Mouse (Mus musculus) pancreas, adult 10 weeks (tissue): Measurements from ENCODE around the gene Mall. TPM values are rescaled to one million over a fixed set of nuclear protein-coding genes. Genes with fewer than 3 reads are reported as not detected.

Experiments
- polyA plus RNA-seq: library from polyadenylated mRNA; stranded (reverse); fragments of 350-450 nt; fragmentation: Illumina TruSeq; extraction: RNeasy Lipid Tissue Mini Kit (QIAGEN cat#74804); gene quantifications from one replicate; pipeline ENCODE4 v1.2.3, GENCODE M21; 2015; ENCODE audit warnings: low read depth, low replicate concordance; ENCODE audit not compliant: insufficient read depth

Mall gene
- 4.6 TPM for polyA plus RNA-seq

DNA sequence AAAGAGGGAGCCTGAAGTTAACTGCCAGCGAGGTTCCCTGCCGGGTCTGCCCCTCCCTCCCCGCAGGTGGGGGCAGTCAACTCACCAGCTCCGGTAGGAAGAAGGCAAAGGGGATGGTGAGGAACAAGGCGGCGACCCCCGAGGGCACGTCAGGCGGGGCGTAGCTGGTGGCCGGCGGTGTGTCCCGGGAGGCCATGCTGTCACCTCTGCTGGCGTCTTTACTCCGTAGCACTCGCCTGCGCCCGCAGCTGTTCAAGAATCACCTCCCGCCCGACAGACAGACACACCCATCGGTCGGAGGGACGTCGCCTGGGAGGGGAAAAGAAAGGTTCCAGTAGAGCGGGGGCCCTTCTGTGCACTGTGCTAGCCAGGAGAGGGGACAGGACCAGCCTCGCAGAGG lies at the start of gene Mall:
Mall (minus strand) TSS at position 262 of the 400 bp plus-strand sequence.

DNA sequence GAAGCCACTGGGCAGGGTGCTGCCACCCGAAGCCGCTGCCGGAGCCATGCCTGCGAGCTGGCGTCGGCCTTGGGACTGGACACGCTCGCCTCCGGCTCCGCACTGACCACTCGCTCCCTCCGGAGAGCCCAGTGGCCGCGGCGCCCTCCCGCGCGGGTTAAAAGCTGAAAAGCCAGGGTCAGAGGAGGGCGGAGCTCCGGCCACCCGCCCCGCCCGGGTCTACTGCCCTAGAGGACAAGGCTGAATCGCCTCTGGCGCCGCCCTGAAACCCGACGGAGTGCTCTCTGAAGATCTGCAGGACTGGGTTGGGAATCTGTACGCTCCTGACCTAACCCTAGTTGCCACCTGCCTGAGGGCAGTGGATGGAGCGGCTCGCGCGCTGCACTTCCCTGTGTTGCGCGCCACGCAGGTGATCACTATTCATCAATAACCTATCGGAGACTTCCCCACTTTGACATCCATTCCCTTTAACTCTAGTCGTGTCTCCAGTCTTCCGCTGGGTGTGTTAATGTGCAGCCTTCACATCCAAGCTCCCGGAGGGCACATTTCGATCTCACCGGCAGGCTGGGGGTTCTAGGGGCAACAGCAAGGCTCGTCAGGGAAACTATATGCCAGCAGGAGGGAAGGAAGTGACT lies 73.5 kb downstream of the Mall start, which contains the start of gene Mal:
Mal (minus strand) TSS at position 610 of the 635 bp plus-strand sequence.

Other genes starting within 250 kb of the Mall start
- 1.3 TPM for gene Kcnip3, start 207.8 kb downstream of the Mall start, polyA plus RNA-seq
- 9.1 TPM for gene Prom2, start 188.5 kb downstream of the Mall start, polyA plus RNA-seq
- gene Zfp661, start 142.8 kb downstream of the Mall start, polyA plus RNA-seq = 2.1 TPM
- 11.6 TPM for gene Mrps5, start 142.7 kb downstream of the Mall start, polyA plus RNA-seq
- 2.6 TPM for gene Mal, start 73.2 kb downstream of the Mall start, polyA plus RNA-seq
- 5.9 TPM for gene Nphp1, start 59.0 kb upstream of the Mall start, polyA plus RNA-seq
- gene Mtln, start 62.6 kb upstream of the Mall start, polyA plus RNA-seq = 5.8 TPM
- not detected for gene Bub1, start 101.9 kb upstream of the Mall start, polyA plus RNA-seq
- gene Acoxl, start 108.9 kb upstream of the Mall start, polyA plus RNA-seq = not detected